Mouse (Mus musculus) lung, embryonic 14.5 days (tissue): ENCODE measurements around the gene Gm3336. TPM values are rescaled to one million over a fixed set of nuclear protein-coding genes. Genes with fewer than 3 reads are reported as not detected.

ENCODE experiments used
- ATAC-seq: fragments of 200-750 bp; cut with Nextera tagmentation; 2 replicates; pipeline ENCODE4 v1.8.0; 2017; ENCODE audit warnings: mild to moderate bottlenecking, moderate TSS enrichment, moderate library complexity; ENCODE audit not compliant: insufficient read depth
- DNase-seq: peaks from one replicate; pipeline ENCODE4 v3.0.0-alpha.2; 2015
- H3K27ac ChIP-seq: fragments of 300-500 bp; sonication (generic); 2 replicates; pipeline ENCODE4 v1.5.1; 2014; ENCODE audit warnings: low read depth, mild to moderate bottlenecking, moderate library complexity
- H3K27me3 ChIP-seq: fragments of 300-500 bp; sonication (generic); 2 replicates; pipeline ENCODE4 v1.6.1; 2014; ENCODE audit warnings: low read length, control low read depth; ENCODE audit not compliant: insufficient read depth
- H3K36me3 ChIP-seq: fragments of 300-500 bp; sonication (generic); 2 replicates; pipeline ENCODE4 v1.6.1; 2014; ENCODE audit warnings: control low read depth; ENCODE audit not compliant: insufficient read depth
- H3K4me1 ChIP-seq: fragments of 300-500 bp; sonication (generic); 2 replicates; pipeline ENCODE4 v1.6.1; 2014; ENCODE audit warnings: antibody characterized with exemption, control low read depth; ENCODE audit not compliant: insufficient read depth
- H3K4me2 ChIP-seq: fragments of 300-500 bp; sonication (generic); 2 replicates; pipeline ENCODE4 v1.6.1; 2014; ENCODE audit warnings: mild to moderate bottlenecking
- H3K4me3 ChIP-seq: fragments of 300-500 bp; sonication (generic); 2 replicates; pipeline ENCODE4 v1.5.1; 2014; ENCODE audit warnings: low read depth, low read length
- H3K9ac ChIP-seq: fragments of 300-500 bp; sonication (generic); 2 replicates; pipeline ENCODE4 v1.6.1; 2014
- H3K9me3 ChIP-seq: fragments of 300-500 bp; sonication (generic); 2 replicates; pipeline ENCODE4 v1.6.1; 2016; ENCODE audit warnings: low read depth, low read length, control low read depth
- CTCF ChIP-seq: IDR thresholded peaks from 2 replicates; pipeline ENCODE4 v1.5.1; 2016; ENCODE audit warnings: antibody characterized with exemption, low read depth
- WGBS: fragments of 180-500 bp; shearing (Covaris S2); extraction: QIAGEN DNeasy Blood & Tissue Kit; methylation state at CpG from one replicate; pipeline ENCODE4 v1.1.7; 2014; 5-methylcytosine and 5-hydroxymethylcytosine counted together
- polyA plus RNA-seq: library from polyadenylated mRNA; unstranded; fragments of >200 nt; fragmentation: Nextera tagmentation; extraction: Ambion mirVana; gene quantifications from 2 replicates; pipeline ENCODE4 v1.2.1, GENCODE M21; 2014

Gene Gm3336
- polyA plus RNA-seq, 1 experiment from 2014 or later, result not detected

DNA sequence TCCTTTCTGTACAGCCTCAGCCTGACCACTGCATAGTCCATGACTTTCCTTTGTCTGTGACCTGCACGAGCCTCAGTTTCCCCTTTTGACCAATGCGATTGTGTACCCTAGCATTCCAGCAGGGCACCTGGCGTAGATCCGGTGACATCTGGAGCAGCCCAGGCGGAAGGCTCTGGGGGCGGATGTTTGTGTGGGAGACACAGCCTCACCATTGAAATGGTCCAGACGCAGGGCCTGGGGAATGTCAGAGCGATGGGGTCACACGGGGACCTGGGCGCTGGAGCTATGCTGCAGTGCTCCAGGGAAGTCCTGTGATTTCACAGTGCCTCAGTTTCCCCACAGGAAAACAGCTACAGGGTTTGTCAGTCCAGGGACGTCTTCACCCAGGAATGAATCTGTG is 23.8 kb downstream of the Gm3336 start:
- H3K4me2 ChIP-seq, result no peak overlapping the region
- TF ChIP-seq CTCF, result no peak

DNA sequence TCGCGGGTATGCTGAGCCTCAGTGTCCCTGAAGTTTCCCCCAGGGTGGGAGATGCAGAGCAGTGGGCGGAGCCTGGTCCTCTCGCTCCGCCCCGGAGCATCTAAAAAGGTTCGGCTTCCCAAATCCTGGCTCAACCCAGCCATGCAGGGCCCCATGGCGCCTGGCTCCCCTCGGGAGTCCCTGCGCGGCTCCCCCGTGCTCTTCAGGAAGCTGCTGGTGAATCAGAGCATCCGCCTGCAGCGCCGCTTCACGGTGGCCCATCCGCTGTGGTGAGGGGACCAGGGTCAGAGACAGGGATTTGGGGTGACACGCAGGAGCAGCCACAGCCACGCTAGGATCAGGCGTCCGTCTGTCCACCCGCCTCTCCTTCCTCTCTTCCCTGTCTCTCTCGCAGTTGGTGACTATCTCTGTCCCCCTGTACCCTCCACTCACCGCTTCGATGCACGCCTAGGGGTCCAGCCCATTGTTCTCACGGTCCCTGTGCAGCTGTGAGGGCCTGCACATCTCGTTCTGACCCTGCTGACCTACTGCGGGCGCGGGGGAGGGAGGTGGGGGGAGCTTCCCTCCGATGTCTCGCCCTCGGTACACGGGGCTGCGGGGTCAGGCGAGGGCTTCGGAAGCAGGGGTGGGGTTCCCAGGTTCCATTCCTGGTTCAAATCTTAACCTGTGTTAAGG is 24.8 kb downstream of the Gm3336 start:
- no peak overlapping the region for H3K9ac ChIP-seq
- no peaks in the 10 kb centered on the region for H3K9me3 ChIP-seq
- TF ChIP-seq CTCF, result no peak
- peaks cover 72% of the 10 kb centered on the region for H3K27me3 ChIP-seq
- WGBS, result 4% methylated on average over 38 of the region's 38 CpGs
- no peaks in the 10 kb centered on the region for H3K36me3 ChIP-seq
- DNase-seq (peak; percentile 21), ATAC-seq (no peak)
- H3K27ac ChIP-seq, result no peak overlapping the region
- H3K4me1 ChIP-seq, result no peaks in the 10 kb centered on the region
- H3K4me3 ChIP-seq, result peak overlapping the region; percentile 28
- peak overlapping the region; percentile 58 for H3K4me2 ChIP-seq

More for the DNA sequence above, 23.8 kb downstream of the Gm3336 start:
- DNase-seq, result no peak
- H3K4me1 ChIP-seq, result no peaks in the 10 kb centered on the region
- H3K4me3 ChIP-seq, result no peak overlapping the region
- 54% methylated on average over 11 of the region's 11 CpGs for WGBS
- no peaks in the 10 kb centered on the region for H3K9me3 ChIP-seq
- no peak overlapping the region for H3K9ac ChIP-seq
- peaks cover 64% of the 10 kb centered on the region for H3K27me3 ChIP-seq
- ATAC-seq, result no peak
- no peaks in the 10 kb centered on the region for H3K36me3 ChIP-seq
- H3K27ac ChIP-seq, result no peak overlapping the region

DNA sequence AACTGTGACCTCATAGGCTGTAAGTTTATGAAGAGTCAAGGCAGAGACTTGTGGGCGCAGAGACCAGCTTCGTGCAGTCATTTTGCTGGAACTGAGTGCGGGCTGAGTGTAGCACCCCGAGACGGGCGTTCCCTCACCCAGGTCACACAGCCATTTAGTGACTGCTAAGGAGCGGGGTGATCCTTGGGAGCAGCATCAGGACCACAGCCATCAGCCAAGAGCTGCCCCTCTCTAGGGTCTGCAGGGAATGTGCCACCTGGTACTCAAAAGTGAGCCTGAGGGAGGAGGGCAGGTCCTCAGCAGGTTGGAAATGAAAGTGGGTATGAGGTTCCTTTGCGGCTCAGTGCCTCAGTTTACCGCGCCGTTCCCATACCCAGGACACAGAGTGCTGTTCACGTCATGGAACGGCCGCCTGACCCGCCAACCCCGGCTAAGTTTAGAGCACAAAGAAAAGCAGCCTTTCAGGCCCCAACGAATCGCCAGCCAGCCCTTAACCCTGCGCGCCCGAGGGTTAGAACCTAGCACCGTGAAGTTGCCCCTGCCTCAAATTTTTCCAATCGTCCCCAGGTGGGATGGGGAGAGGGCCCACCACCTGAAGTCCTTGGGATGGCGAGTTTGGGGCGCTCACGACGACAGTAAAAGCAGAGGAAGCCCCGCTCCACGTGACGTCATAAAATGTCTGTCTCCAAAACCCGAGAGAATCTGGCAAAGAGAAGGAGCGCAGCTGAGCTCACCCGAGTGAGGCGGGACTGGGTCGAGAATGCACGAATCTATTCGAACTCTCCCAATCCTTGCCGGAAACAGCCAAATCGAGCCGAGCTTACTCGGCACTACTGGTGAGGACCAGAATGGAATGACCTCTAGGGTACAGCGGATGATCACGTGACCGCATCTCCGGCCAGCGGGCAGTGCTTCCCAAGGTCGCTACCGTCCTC is 25.6 kb downstream of the Gm3336 start:
- WGBS, result 5% methylated on average over 48 of the region's 48 CpGs
- ATAC-seq, result peak; percentile 27; the same call in 1 of the 2 replicates
- no peaks in the 10 kb centered on the region for H3K36me3 ChIP-seq
- H3K27ac ChIP-seq, result no peak overlapping the region
- no peaks in the 10 kb centered on the region for H3K9me3 ChIP-seq
- peak overlapping the region; percentile 28 for H3K4me3 ChIP-seq
- no peak for TF ChIP-seq CTCF
- peak overlapping the region; percentile 58 for H3K4me2 ChIP-seq
- peaks cover 79% of the 10 kb centered on the region for H3K27me3 ChIP-seq
- no peaks in the 10 kb centered on the region for H3K4me1 ChIP-seq
- DNase-seq, result peak; percentile 61
- H3K9ac ChIP-seq, result no peak overlapping the region; the same call in 1 of the 2 replicates

GRCm38 (mm10) chr8:70744806-70745205 is 26.5 kb downstream of the Gm3336 start:
- 48% methylated on average over 11 of the region's 11 CpGs for WGBS
- no peaks in the 10 kb centered on the region for H3K4me1 ChIP-seq
- H3K9ac ChIP-seq, result no peak overlapping the region
- no peak for DNase-seq
- H3K27ac ChIP-seq, result no peak overlapping the region
- H3K9me3 ChIP-seq, result no peaks in the 10 kb centered on the region
- no peaks in the 10 kb centered on the region for H3K36me3 ChIP-seq
- no peak overlapping the region for H3K4me3 ChIP-seq
- H3K4me2 ChIP-seq, result no peak overlapping the region
- H3K27me3 ChIP-seq, result peaks cover 83% of the 10 kb centered on the region
- ATAC-seq, result no peak
- no peak for TF ChIP-seq CTCF

- ATAC-seq (no peak), DNase-seq (no peak)
- Histone ChIP-seq H3K36me3 (no peaks in the 10 kb centered on the region), H3K4me1 (no peaks in the 10 kb centered on the region), H3K9me3 (no peaks in the 10 kb centered on the region), H3K27ac (no peak overlapping the region), H3K27me3 (peaks cover 83% of the 10 kb centered on the region), H3K9ac (no peak overlapping the region), H3K4me2 (no peak overlapping the region), H3K4me3 (no peak overlapping the region)
- TF ChIP-seq CTCF, result no peak
- WGBS, result 55% methylated on average over 19 of the region's 19 CpGs
These were observed 27.4 kb downstream of the Gm3336 start for GRCm38 (mm10) chr8:70745691-70746220.

- H3K36me3 ChIP-seq, result no peaks in the 10 kb centered on the region
- no peak overlapping the region for H3K4me3 ChIP-seq
- H3K27ac ChIP-seq, result no peak overlapping the region
- DNase-seq, result no peak
- ATAC-seq, result no peak
- no peak for TF ChIP-seq CTCF
- H3K9me3 ChIP-seq, result no peaks in the 10 kb centered on the region
- H3K9ac ChIP-seq, result no peak overlapping the region
- peaks cover 75% of the 10 kb centered on the region for H3K27me3 ChIP-seq
- 48% methylated on average over 9 of the region's 9 CpGs for WGBS
- no peak overlapping the region for H3K4me2 ChIP-seq
- H3K4me1 ChIP-seq, result no peaks in the 10 kb centered on the region
These were observed 28.3 kb downstream of the Gm3336 start for GRCm38 (mm10) chr8:70746676-70747075.
